ENCODE assay signal across 24 mouse cellular contexts in the genomic region with DNA sequence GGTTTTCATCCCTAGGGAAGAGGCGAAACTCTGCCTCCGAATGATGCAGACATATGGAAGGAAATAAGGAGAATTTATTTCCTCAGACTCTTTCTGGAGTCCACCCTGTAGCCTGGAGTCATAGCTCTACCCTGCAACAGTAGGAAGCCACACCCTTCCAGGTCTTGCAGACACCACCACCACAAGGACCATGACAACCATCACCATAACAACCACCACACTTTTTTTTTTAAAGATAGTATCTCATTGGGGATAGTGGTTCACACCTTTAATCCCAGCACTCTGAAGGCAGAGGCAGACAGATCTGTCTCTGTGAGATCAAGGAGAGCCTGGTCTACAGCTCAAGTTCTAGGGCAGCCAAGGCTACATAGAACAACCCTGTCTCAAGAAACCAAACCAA. TPM values are rescaled to one million over a fixed set of nuclear protein-coding genes. Genes with fewer than 3 reads are reported as not detected.
DNase-seq lines count a peak whose midpoint lies in the region; ATAC-seq lines count a peak whose summit lies in the region.
"Had no signal": no experiment of that assay in that cellular context is flagged by ENCODE, and none has a peak within 500 bp of the region (broad histone marks: within the 10 kb centered on the region; RNA-seq: fewer than 3 reads in every experiment).

No protein-coding gene starts in this region.

- H3K9me3 ChIP-seq in liver, embryonic 13.5 days (replicated peaks): no peaks in the 10 kb centered on the region
- H3K9me3 ChIP-seq in liver, embryonic 12.5 days (replicated peaks): no peaks in the 10 kb centered on the region
- H3K9me3 ChIP-seq: embryonic facial prominence, embryonic 15.5 days; forebrain, embryonic 10.5 days; heart, embryonic 10.5 days; hindbrain, embryonic 12.5 days had no signal

- no peak overlapping the region for H3K27ac ChIP-seq in liver, embryonic 13.5 days
- no peak overlapping the region for H3K27ac ChIP-seq in liver, embryonic 12.5 days
- H3K27ac ChIP-seq: embryonic facial prominence, embryonic 15.5 days; forebrain, embryonic 10.5 days; heart, embryonic 10.5 days; hindbrain, embryonic 12.5 days had no signal

- no peak overlapping the region for H3K9ac ChIP-seq in liver, embryonic 13.5 days
- H3K9ac ChIP-seq in liver, embryonic 12.5 days: no peak overlapping the region
- H3K9ac ChIP-seq: embryonic facial prominence, embryonic 15.5 days; hindbrain, embryonic 12.5 days had no signal

- peaks cover 25% of the 10 kb centered on the region for H3K4me1 ChIP-seq in liver, embryonic 13.5 days (replicated peaks)
- H3K4me1 ChIP-seq in liver, embryonic 12.5 days: peaks cover 24% of the 10 kb centered on the region
- H3K4me1 ChIP-seq: embryonic facial prominence, embryonic 15.5 days; forebrain, embryonic 10.5 days had no signal

- ATAC-seq in liver, embryonic 13.5 days (ENCODE audit: low read depth): peak; percentile 43; the same call in 1 of the 2 replicates
- no peak for ATAC-seq in liver, embryonic 12.5 days
- peak; percentile 51 for ATAC-seq in megakaryocyte, adult 5-6 weeks (ENCODE audit: poor library complexity, severe bottlenecking)
- ATAC-seq: forebrain, embryonic 14.5 days; hindbrain, embryonic 16.5 days had no signal

- no peak overlapping the region for H3K4me3 ChIP-seq in liver, embryonic 13.5 days (replicated peaks)
- H3K4me3 ChIP-seq in liver, embryonic 12.5 days: no peak overlapping the region
- H3K4me3 ChIP-seq: embryonic facial prominence, embryonic 15.5 days; erythroblast, embryonic 14.5 days; forebrain, embryonic 10.5 days; heart, embryonic 10.5 days; hindbrain, embryonic 12.5 days had no signal

- H3K36me3 ChIP-seq in liver, embryonic 13.5 days: no peaks in the 10 kb centered on the region
- H3K36me3 ChIP-seq in liver, embryonic 12.5 days: no peaks in the 10 kb centered on the region
- H3K36me3 ChIP-seq: embryonic facial prominence, embryonic 15.5 days; forebrain, embryonic 10.5 days; heart, embryonic 10.5 days; hindbrain, embryonic 12.5 days had no signal

- H3K27me3 ChIP-seq in liver, embryonic 13.5 days: no peaks in the 10 kb centered on the region; the same call in 1 of the 2 replicates
- no peaks in the 10 kb centered on the region for H3K27me3 ChIP-seq in liver, embryonic 12.5 days (replicated peaks)
- H3K27me3 ChIP-seq: CH12.LX; embryonic facial prominence, embryonic 15.5 days; hindbrain, embryonic 12.5 days had no signal

- 76% methylated on average over 2 of the region's 2 CpGs for WGBS in liver, embryonic 13.5 days (ENCODE audit: insufficient replicate concordance)
- WGBS in liver, embryonic 12.5 days (ENCODE audit: insufficient replicate concordance): 74% methylated on average over 2 of the region's 2 CpGs

- H3K4me2 ChIP-seq in liver, embryonic 13.5 days: peak overlapping the region; percentile 23; the same call in 1 of the 2 replicates
- no peak overlapping the region for H3K4me2 ChIP-seq in liver, embryonic 12.5 days
- H3K4me2 ChIP-seq: embryonic facial prominence, embryonic 15.5 days; hindbrain, embryonic 12.5 days had no signal

- no peak for DNase-seq in liver, embryonic 13.5 days
- DNase-seq in R1 (ENCODE audit: low read depth, low spot score): peak; percentile 23
- DNase-seq in Muller cell, postnatal 12 days (ENCODE audit: inconsistent ontology term): no peak
- DNase-seq in gastrocnemius, postnatal 25 days: no peak
- DNase-seq in lung, adult 18-20 months: no peak
- DNase-seq: adrenal gland, postnatal 10 days; cerebellum, adult 11 months; cerebellum, adult 8-10 months; cerebellum, postnatal 14 days; embryo, embryonic 11 days; gastrocnemius, postnatal 14 days; heart, postnatal 10 days; heart, postnatal 4 days; kidney, adult 11 months had no signal

RNA-seq across cellular contexts. Expression of gene Dnajc27, which starts 16.9 kb away (rescaled TPM):
- 2.0 and 2.5 TPM in 2 replicates for polyA plus RNA-seq in liver, embryonic 13.5 days (2015; fragmentation: Nextera tagmentation; extraction: Ambion mirVana)
- 3.5 and 4.2 TPM in 2 replicates for polyA plus RNA-seq in liver, embryonic 12.5 days (2016; fragmentation: Nextera tagmentation; extraction: Ambion mirVana)
- total RNA-seq in megakaryocyte, adult 5-6 weeks (2015): 1.5 and 2.1 TPM in 2 replicates
- total RNA-seq in megakaryocyte, adult 5-6 weeks (2017): 2.1 and 4.3 TPM in 2 replicates
- total RNA-seq in gastrocnemius, postnatal 25 days (2021): 10 to 100 TPM; 27.0 to 35.2 TPM

RNA-seq across cellular contexts. Expression of gene Efr3b, which starts 26.8 kb away (rescaled TPM):
- 0.13 TPM in 2 replicates for polyA plus RNA-seq in liver, embryonic 13.5 days (2015; fragmentation: Nextera tagmentation; extraction: Ambion mirVana)
- polyA plus RNA-seq in liver, embryonic 12.5 days (2016; fragmentation: Nextera tagmentation; extraction: Ambion mirVana): 0.41 and 0.50 TPM in 2 replicates
- total RNA-seq in megakaryocyte, adult 5-6 weeks (2015): 0.09 and 0.30 TPM in 2 replicates
- total RNA-seq in megakaryocyte, adult 5-6 weeks (2017): 0.04 TPM in 2 replicates
- 1 to 10 TPM; 3.1 to 6.0 TPM for total RNA-seq in gastrocnemius, postnatal 25 days (2021)
- polyA plus RNA-seq: erythroblast, embryonic 14.5 days had no signal

Comparison
In these comparisons a context has a peak if more than half of its experiments do, and no peak if none do; other contexts are left out.
1. RNA of gene Dnajc27, which starts 16.9 kb away (total RNA-seq): 27.0 to 35.2 TPM in gastrocnemius, postnatal 25 days; 1.5 to 4.3 TPM in megakaryocyte, adult 5-6 weeks; every median in the first group is over 4 times any median in the second.